Mouse (Mus musculus) neutrophil, adult 83 days (primary cell): ENCODE data around the gene Smc5. TPM values are rescaled to one million over a fixed set of nuclear protein-coding genes. Genes with fewer than 3 reads are reported as not detected.

Experiments
- total RNA-seq, 2 experiments: library from RNA; stranded (reverse); gene quantifications; one replicate each; pipeline ENCODE4 v1.2.4; 2023

The Smc5 gene
- 10 to 100 TPM; 39.6 to 40.0 TPM for total RNA-seq

GRCm38 (mm10) chr19:23273355-23274053, at the start of gene Smc5:
Smc5 (minus strand) TSS chr19:23273897.

Other genes starting within 250 kb of the Smc5 start
- 10 to 100 TPM; 11.2 to 15.3 TPM for gene Klf9, start 132.7 kb downstream of the Smc5 start, total RNA-seq
- under 1 TPM; 0.15 to 0.22 TPM for gene Mamdc2, start 174.5 kb upstream of the Smc5 start, total RNA-seq